ENCODE assay signal across 8 mouse cellular contexts in genomic region chr1:132138576-132139415, GRCm38 (mm10). TPM values are rescaled to one million over a fixed set of nuclear protein-coding genes. Genes with fewer than 3 reads are reported as not detected.
DNase-seq lines count a peak whose midpoint lies in the region; ATAC-seq and TF ChIP-seq lines count a peak whose summit lies in the region.

No protein-coding gene starts in this region.

- H3K9me3 ChIP-seq in erythroblast, embryonic 14.5 days (ENCODE audit: control insufficient read depth, low read length) = no peaks in the 10 kb centered on the region
- H3K9me3 ChIP-seq in E14TG2a.4 (ENCODE audit: low read length) = no peaks in the 10 kb centered on the region
- H3K9me3 ChIP-seq in heart, embryonic 16.5 days (replicated peaks; ENCODE audit: control insufficient read depth, low read length) = no peaks in the 10 kb centered on the region
- H3K9me3 ChIP-seq in liver, postnatal 0 days (ENCODE audit: low read length) = no peaks in the 10 kb centered on the region

- H3K4me1 ChIP-seq in erythroblast, embryonic 14.5 days (ENCODE audit: control insufficient read depth) = no peaks in the 10 kb centered on the region
- peaks cover 63% of the 10 kb centered on the region for H3K4me1 ChIP-seq in E14TG2a.4 (replicated peaks; ENCODE audit: low read depth, low read length)
- H3K4me1 ChIP-seq in heart, embryonic 16.5 days (ENCODE audit: control insufficient read depth, insufficient read depth, low read length) = peaks cover 11% of the 10 kb centered on the region
- H3K4me1 ChIP-seq in liver, postnatal 0 days (ENCODE audit: insufficient read depth) = peaks cover 12% of the 10 kb centered on the region

- H3K4me2 ChIP-seq in heart, embryonic 16.5 days (ENCODE audit: low read depth, low read length) = peak overlapping the region; percentile 95
- H3K4me2 ChIP-seq in liver, postnatal 0 days (ENCODE audit: low read depth, low read length) = peak overlapping the region; percentile 82

- no peak for DNase-seq in liver, postnatal 0 days

- no peak for TF ChIP-seq CTCF in E14TG2a.4 (conservative IDR thresholded peaks at IDR 0.05; ENCODE audit: low read length)
- no peak for TF ChIP-seq CTCF in liver, postnatal 0 days (IDR thresholded peaks at IDR 0.05; ENCODE audit: low read depth)

- no peak for TF ChIP-seq EP300 in liver, postnatal 0 days (IDR thresholded peaks at IDR 0.05; ENCODE audit: low read depth)

- no peak for ATAC-seq in erythroblast, adult 5-6 weeks (replicated peaks; ENCODE audit: low FRiP score, poor library complexity, severe bottlenecking)
- ATAC-seq in heart, embryonic 16.5 days (replicated peaks; ENCODE audit: extremely low read depth, insufficient read depth, low FRiP score) = no peak
- ATAC-seq in liver, postnatal 0 days = peak; percentile 16
- no peak for ATAC-seq in inflammation-experienced regulatory T-cells, adult 6 months
- no peak for ATAC-seq in cerebellum, adult (ENCODE audit: insufficient number of reproducible peaks, low FRiP score, low TSS enrichment)
- ATAC-seq in megakaryocyte-erythroid progenitor cell, adult 5-6 weeks (replicated peaks; ENCODE audit: low FRiP score, low TSS enrichment, poor library complexity, severe bottlenecking) = no peak

- H3K27me3 ChIP-seq in erythroblast, embryonic 14.5 days (ENCODE audit: control insufficient read depth) = peaks cover 33% of the 10 kb centered on the region
- peaks cover 35% of the 10 kb centered on the region for H3K27me3 ChIP-seq in E14TG2a.4 (ENCODE audit: insufficient read depth, low read length)
- peaks cover 2% of the 10 kb centered on the region; the same call in 1 of the 2 replicates for H3K27me3 ChIP-seq in heart, embryonic 16.5 days (ENCODE audit: control insufficient read depth, insufficient read depth, low read length)
- peaks cover 9% of the 10 kb centered on the region; the same call in 1 of the 2 replicates for H3K27me3 ChIP-seq in liver, postnatal 0 days (ENCODE audit: insufficient read depth, low read length)

- H3K9ac ChIP-seq in heart, embryonic 16.5 days (ENCODE audit: low read length) = peak overlapping the region; percentile 68
- peak overlapping the region; percentile 67 for H3K9ac ChIP-seq in liver, postnatal 0 days (replicated peaks)

- H3K36me3 ChIP-seq in erythroblast, embryonic 14.5 days (ENCODE audit: control insufficient read depth) = no peaks in the 10 kb centered on the region
- no peaks in the 10 kb centered on the region for H3K36me3 ChIP-seq in E14TG2a.4 (ENCODE audit: insufficient read depth, low read length)
- no peaks in the 10 kb centered on the region for H3K36me3 ChIP-seq in heart, embryonic 16.5 days (ENCODE audit: control insufficient read depth, insufficient read depth)
- H3K36me3 ChIP-seq in liver, postnatal 0 days (replicated peaks; ENCODE audit: insufficient read depth, low read length) = no peaks in the 10 kb centered on the region

- peak overlapping the region; percentile 47 for H3K4me3 ChIP-seq in erythroblast, embryonic 14.5 days (replicated peaks)
- H3K4me3 ChIP-seq in E14TG2a.4 (replicated peaks; ENCODE audit: low read length) = peak overlapping the region; percentile 88
- H3K4me3 ChIP-seq in heart, embryonic 16.5 days (ENCODE audit: low read length) = peak overlapping the region; percentile 66
- H3K4me3 ChIP-seq in liver, postnatal 0 days (ENCODE audit: low read depth, low read length) = peak overlapping the region; percentile 62

- H3K27ac ChIP-seq in heart, embryonic 16.5 days (ENCODE audit: low read length) = no peak overlapping the region
- peak overlapping the region; percentile 84 for H3K27ac ChIP-seq in liver, postnatal 0 days (ENCODE audit: low read depth)

- WGBS in heart, embryonic 16.5 days = 9% methylated on average over 35 of the region's 35 CpGs
- 9% methylated on average over 35 of the region's 35 CpGs for WGBS in liver, postnatal 0 days (ENCODE audit: insufficient replicate concordance)

RNA-seq across cellular contexts. Expression of gene Cdk18, which starts 0.7 kb away (rescaled TPM):
- not detected in 2 replicates for polyA plus RNA-seq in erythroblast, embryonic 14.5 days (2012)
- not detected in 2 replicates for total RNA-seq in erythroblast, adult 5-6 weeks (2015; ENCODE audit: low replicate concordance)
- 0.28 TPM in 1 of 2 replicates, not detected in the other for total RNA-seq in erythroblast, adult 5-6 weeks (2017; ENCODE audit: low replicate concordance)
- polyA plus RNA-seq in heart, embryonic 16.5 days (2015; fragmentation: Nextera tagmentation; extraction: Ambion mirVana) = 1.7 and 2.2 TPM in 2 replicates
- polyA plus RNA-seq in liver, postnatal 0 days (2015; fragmentation: Nextera tagmentation; extraction: Ambion mirVana) = 3.5 and 4.5 TPM in 2 replicates
- polyA plus RNA-seq in inflammation-experienced regulatory T-cells, adult 6 months (2017; shearing (Covaris generic)) = not detected
- 0.42 TPM in 1 of 2 replicates, not detected in the other for total RNA-seq in megakaryocyte-erythroid progenitor cell, adult 5-6 weeks (2014; fragmentation: Nextera tagmentation)
- total RNA-seq in megakaryocyte-erythroid progenitor cell, adult 5-6 weeks (2017) = 0.46 TPM in 1 of 2 replicates, not detected in the other

RNA-seq across cellular contexts. Expression of gene Lemd1, which starts 52.4 kb away (rescaled TPM):
- not detected in 2 replicates for polyA plus RNA-seq in erythroblast, embryonic 14.5 days (2012)
- total RNA-seq in erythroblast, adult 5-6 weeks (2015; ENCODE audit: low replicate concordance) = not detected in 2 replicates
- not detected in 2 replicates for total RNA-seq in erythroblast, adult 5-6 weeks (2017; ENCODE audit: low replicate concordance)
- not detected in 2 replicates for polyA plus RNA-seq in heart, embryonic 16.5 days (2015; fragmentation: Nextera tagmentation; extraction: Ambion mirVana)
- polyA plus RNA-seq in liver, postnatal 0 days (2015; fragmentation: Nextera tagmentation; extraction: Ambion mirVana) = not detected in 2 replicates
- polyA plus RNA-seq in inflammation-experienced regulatory T-cells, adult 6 months (2017; shearing (Covaris generic)) = not detected
- not detected in 2 replicates for total RNA-seq in megakaryocyte-erythroid progenitor cell, adult 5-6 weeks (2014; fragmentation: Nextera tagmentation)
- not detected in 2 replicates for total RNA-seq in megakaryocyte-erythroid progenitor cell, adult 5-6 weeks (2017)

RNA-seq across cellular contexts. Expression of gene AC124108.1, which starts 52.5 kb away (rescaled TPM):
- 0.01 TPM in 1 of 2 replicates, not detected in the other for polyA plus RNA-seq in erythroblast, embryonic 14.5 days (2012)
- not detected in 2 replicates for total RNA-seq in erythroblast, adult 5-6 weeks (2015; ENCODE audit: low replicate concordance)
- not detected in 2 replicates for total RNA-seq in erythroblast, adult 5-6 weeks (2017; ENCODE audit: low replicate concordance)
- 0.04 TPM in 1 of 2 replicates, not detected in the other for polyA plus RNA-seq in heart, embryonic 16.5 days (2015; fragmentation: Nextera tagmentation; extraction: Ambion mirVana)
- polyA plus RNA-seq in liver, postnatal 0 days (2015; fragmentation: Nextera tagmentation; extraction: Ambion mirVana) = not detected in 2 replicates
- not detected for polyA plus RNA-seq in inflammation-experienced regulatory T-cells, adult 6 months (2017; shearing (Covaris generic))
- not detected in 2 replicates for total RNA-seq in megakaryocyte-erythroid progenitor cell, adult 5-6 weeks (2014; fragmentation: Nextera tagmentation)
- not detected in 2 replicates for total RNA-seq in megakaryocyte-erythroid progenitor cell, adult 5-6 weeks (2017)
